Mouse (Mus musculus): ENCODE data around the gene Kdm3a. TPM values are rescaled to one million over a fixed set of nuclear protein-coding genes. Genes with fewer than 3 reads are reported as not detected.

Kdm3a gene
- polyA plus RNA-seq (2012; rRNA removed): 1.3 and 2.5 TPM in 2 replicates

GRCm38 (mm10) chr6:71632829-71633662 is at the start of gene Kdm3a:
TSS of gene Kdm3a (minus strand) at chr6:71632990.

DNA sequence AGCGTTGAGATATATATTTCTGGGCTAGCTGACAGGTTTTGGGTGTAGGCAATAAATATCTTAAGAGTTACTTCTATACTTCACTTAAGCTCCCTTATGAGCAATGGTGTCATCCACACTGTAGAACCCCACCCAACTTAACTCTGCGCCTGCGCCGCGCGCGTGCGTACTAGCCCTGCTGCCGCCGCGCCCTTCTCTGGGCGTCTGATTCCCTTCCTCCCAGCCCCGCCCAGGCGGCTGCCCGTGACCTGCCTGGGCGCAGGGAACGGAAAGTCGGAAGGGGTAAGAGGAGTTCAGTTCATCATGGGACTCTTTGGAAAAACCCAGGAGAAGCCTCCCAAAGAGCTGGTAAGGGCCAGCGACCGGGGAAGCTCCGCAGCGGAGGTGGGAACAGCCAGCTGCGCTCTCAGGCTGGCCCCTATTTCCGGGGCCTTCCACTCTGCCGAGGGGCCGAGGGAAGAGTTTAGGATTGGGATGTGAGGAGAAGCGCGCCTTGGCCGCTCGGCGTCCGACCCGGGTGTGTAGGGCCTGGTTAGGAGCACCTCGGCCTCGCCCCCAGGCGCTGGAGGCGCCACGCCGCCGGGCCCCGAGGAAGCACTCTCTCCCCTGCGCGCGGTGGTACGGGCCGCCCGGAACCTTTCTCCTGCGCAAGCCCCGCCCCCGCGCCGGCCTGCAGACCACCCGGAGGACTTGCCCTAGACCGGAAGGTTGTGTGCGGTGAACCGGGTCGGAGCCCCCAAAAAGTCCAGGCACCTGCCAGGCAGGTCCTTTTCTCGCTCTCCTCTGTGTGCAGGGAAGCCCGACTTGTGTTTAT is 88.9 kb downstream of the Kdm3a start, which contains the start of gene Chmp3:
Chmp3 (plus strand) TSS at position 112 of the 814 bp plus-strand sequence.

Other genes with a start within 250 kb of the Kdm3a start
- 7.4 and 11.0 TPM in 2 replicates for gene Rmnd5a, start 192.4 kb downstream of the Kdm3a start, polyA plus RNA-seq (2012; rRNA removed)
- gene Rnf103, start 139.1 kb downstream of the Kdm3a start, polyA plus RNA-seq (2012; rRNA removed): 9.7 and 18.5 TPM in 2 replicates
- 9.8 and 11.7 TPM in 2 replicates for gene Chmp3, start 89.2 kb downstream of the Kdm3a start, polyA plus RNA-seq (2012; rRNA removed)
- gene Reep1, start 74.6 kb upstream of the Kdm3a start, polyA plus RNA-seq (2012; rRNA removed): 0.69 and 1.2 TPM in 2 replicates
- 1.7 and 2.4 TPM in 2 replicates for gene Mrpl35, start 194.0 kb upstream of the Kdm3a start, polyA plus RNA-seq (2012; rRNA removed)
- 21.1 and 28.6 TPM in 2 replicates for gene Immt, start 198.3 kb upstream of the Kdm3a start, polyA plus RNA-seq (2012; rRNA removed)